Mouse (Mus musculus): ENCODE data around the gene 1700001J03Rik.
"Not testable (repeated sequence)": the region's sequence is repeated elsewhere in the genome, so short reads cannot be mapped to it uniquely, and the experiment has no call there.

1700001J03Rik gene

GRCm38 (mm10) chr5:146185204-146185603 is at the start of gene 1700001J03Rik:
TSS of gene 1700001J03Rik (minus strand) at chr5:146185304.
- not testable (repeated sequence) for DNase-seq (ENCODE audit: low read depth, low spot score)

- no peak for DNase-seq (ENCODE audit: low read depth, low spot score)
Measured at GRCm38 (mm10) chr5:146234336-146234735, 49.2 kb upstream of the 1700001J03Rik start.

- DNase-seq (ENCODE audit: low read depth, low spot score) = no peak
Measured at GRCm38 (mm10) chr5:146232816-146233215, 47.7 kb upstream of the 1700001J03Rik start.

- no peak for DNase-seq (ENCODE audit: low read depth, low spot score)
Measured at GRCm38 (mm10) chr5:146232056-146232675, 47.1 kb upstream of the 1700001J03Rik start.

GRCm38 (mm10) chr5:146231655-146231996 is 46.5 kb upstream of the 1700001J03Rik start:
- no peak for DNase-seq (ENCODE audit: low read depth, low spot score)

GRCm38 (mm10) chr5:146230864-146231654 is 46.0 kb upstream of the 1700001J03Rik start, which contains the start of gene Cdk8:
TSS of gene Cdk8 (plus strand) at chr5:146231230.
- DNase-seq (ENCODE audit: low read depth, low spot score) = peak; percentile 98

GRCm38 (mm10) chr5:146229869-146230650 is 45.0 kb upstream of the 1700001J03Rik start:
- no peak for DNase-seq (ENCODE audit: low read depth, low spot score)

GRCm38 (mm10) chr5:146227496-146227895 is 42.4 kb upstream of the 1700001J03Rik start:
- peak; percentile 50 for DNase-seq (ENCODE audit: low read depth, low spot score)

- no peak for DNase-seq (ENCODE audit: low read depth, low spot score)
Measured at GRCm38 (mm10) chr5:146223786-146224185, 38.7 kb upstream of the 1700001J03Rik start.

GRCm38 (mm10) chr5:146221722-146222121 is 36.6 kb upstream of the 1700001J03Rik start:
- DNase-seq (ENCODE audit: low read depth, low spot score) = no peak

GRCm38 (mm10) chr5:146220879-146221714 is 36.0 kb upstream of the 1700001J03Rik start, which contains the start of gene Rnf6:
TSS of gene Rnf6 (minus strand) at chr5:146221555.
- DNase-seq (ENCODE audit: low read depth, low spot score) = peak; percentile 98

GRCm38 (mm10) chr5:146220501-146220878 is 35.4 kb upstream of the 1700001J03Rik start:
- DNase-seq (ENCODE audit: low read depth, low spot score) = no peak

GRCm38 (mm10) chr5:146205537-146205936 is 20.4 kb upstream of the 1700001J03Rik start:
- DNase-seq (ENCODE audit: low read depth, low spot score) = no peak

GRCm38 (mm10) chr5:146203921-146204320 is 18.8 kb upstream of the 1700001J03Rik start:
- peak; percentile 20 for DNase-seq (ENCODE audit: low read depth, low spot score)

GRCm38 (mm10) chr5:146200580-146200979 is 15.5 kb upstream of the 1700001J03Rik start:
- DNase-seq (ENCODE audit: low read depth, low spot score) = peak; percentile 37

GRCm38 (mm10) chr5:146199540-146199939 is 14.4 kb upstream of the 1700001J03Rik start:
- peak; percentile 36 for DNase-seq (ENCODE audit: low read depth, low spot score)

- no peak for DNase-seq (ENCODE audit: low read depth, low spot score)
Measured at GRCm38 (mm10) chr5:146199073-146199472, 14.0 kb upstream of the 1700001J03Rik start.

- DNase-seq (ENCODE audit: low read depth, low spot score) = no peak
Measured at GRCm38 (mm10) chr5:146193360-146193759, 8.3 kb upstream of the 1700001J03Rik start.

- no peak for DNase-seq (ENCODE audit: low read depth, low spot score)
Measured at GRCm38 (mm10) chr5:146190501-146191269, 5.6 kb upstream of the 1700001J03Rik start.

GRCm38 (mm10) chr5:146190093-146190492 is 5.0 kb upstream of the 1700001J03Rik start:
- DNase-seq (ENCODE audit: low read depth, low spot score) = no peak
